Mouse (Mus musculus): Measurements from ENCODE around the gene Olfr1383. TPM values are rescaled to one million over a fixed set of nuclear protein-coding genes. Genes with fewer than 3 reads are reported as not detected.
"Not testable (repeated sequence)": the region's sequence is repeated elsewhere in the genome, so short reads cannot be mapped to it uniquely, and the experiment has no call there.

The Olfr1383 gene
- not detected in 2 replicates for polyA plus RNA-seq (2015; fragmentation: Nextera tagmentation; extraction: Ambion mirVana)

DNA sequence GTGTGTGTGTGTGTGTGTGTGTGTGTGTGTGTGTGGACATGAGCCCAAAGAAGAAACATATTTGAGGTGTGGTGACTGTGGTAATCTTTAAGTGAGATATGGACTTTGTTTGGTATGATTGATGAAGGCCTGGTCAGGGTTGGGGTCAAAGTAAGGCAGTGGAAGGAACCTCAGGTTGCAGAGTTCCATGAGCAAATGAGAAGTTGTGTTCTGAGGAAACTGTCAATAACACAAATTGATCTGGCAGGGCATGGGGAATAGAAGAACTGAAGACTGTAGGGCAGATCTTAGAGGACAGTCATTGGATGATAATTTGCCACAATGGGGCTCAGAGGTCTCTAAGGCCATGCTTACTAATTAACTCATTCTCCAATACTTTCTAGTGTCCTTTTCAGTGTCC lies at the start of gene Olfr1383:
Olfr1383 (plus strand) TSS at position 301 of the 400 bp plus-strand sequence.
- no peak for ATAC-seq
- no peak within 1 kb of the TSS for H3K4me3 ChIP-seq (replicated peaks; ENCODE audit: low read length)
- H3K9ac ChIP-seq (replicated peaks; ENCODE audit: low read depth, low read length), result no peak within 1 kb of the TSS
- H3K27me3 ChIP-seq (replicated peaks; ENCODE audit: control insufficient read depth, insufficient read depth, low read length), result no peaks in the 10 kb centered on the region
- no peaks in the 10 kb centered on the region for H3K4me1 ChIP-seq (replicated peaks; ENCODE audit: control insufficient read depth, insufficient read depth, low read length)
- no peak within 1 kb of the TSS for H3K4me2 ChIP-seq (ENCODE audit: low read length)
- no peaks in the 10 kb centered on the region for H3K9me3 ChIP-seq (ENCODE audit: control insufficient read depth, low read length)
- H3K27ac ChIP-seq (ENCODE audit: low read length), result no peak within 1 kb of the TSS
- H3K36me3 ChIP-seq (ENCODE audit: control insufficient read depth, insufficient read depth), result no peaks in the 10 kb centered on the region

GRCm38 (mm10) chr11:49485973-49486372 lies 33.5 kb upstream of the Olfr1383 start:
- Histone ChIP-seq H3K27me3 (replicated peaks; ENCODE audit: control insufficient read depth, insufficient read depth, low read length) (no peaks in the 10 kb centered on the region), H3K4me2 (ENCODE audit: low read length) (no peak overlapping the region), H3K4me3 (replicated peaks; ENCODE audit: low read length) (no peak overlapping the region), H3K36me3 (ENCODE audit: control insufficient read depth, insufficient read depth) (no peaks in the 10 kb centered on the region), H3K9me3 (ENCODE audit: control insufficient read depth, low read length) (no peaks in the 10 kb centered on the region), H3K4me1 (replicated peaks; ENCODE audit: control insufficient read depth, insufficient read depth, low read length) (no peaks in the 10 kb centered on the region), H3K9ac (replicated peaks; ENCODE audit: low read depth, low read length) (no peak overlapping the region), H3K27ac (ENCODE audit: low read length) (no peak overlapping the region)
- ATAC-seq, result no peak
- 76% methylated on average over 4 of the region's 4 CpGs for WGBS

- not testable (repeated sequence) for H3K9me3 ChIP-seq (ENCODE audit: control insufficient read depth, low read length); H3K9ac ChIP-seq (replicated peaks; ENCODE audit: low read depth, low read length); H3K27me3 ChIP-seq (replicated peaks; ENCODE audit: control insufficient read depth, insufficient read depth, low read length); H3K4me1 ChIP-seq (replicated peaks; ENCODE audit: control insufficient read depth, insufficient read depth, low read length); H3K4me2 ChIP-seq (ENCODE audit: low read length); ATAC-seq; H3K36me3 ChIP-seq (ENCODE audit: control insufficient read depth, insufficient read depth); H3K27ac ChIP-seq (ENCODE audit: low read length); H3K4me3 ChIP-seq (replicated peaks; ENCODE audit: low read length)
- 70% methylated on average over 1 of the region's 1 CpGs for WGBS
These were observed 30.7 kb upstream of the Olfr1383 start, which contains the start of gene Olfr1385 for GRCm38 (mm10) chr11:49488770-49489169. TSS of gene Olfr1385 (plus strand) at chr11:49489070.

GRCm38 (mm10) chr11:49518086-49518485 lies 1.4 kb upstream of the Olfr1383 start:
- no peaks in the 10 kb centered on the region for H3K36me3 ChIP-seq (ENCODE audit: control insufficient read depth, insufficient read depth)
- H3K27me3 ChIP-seq (replicated peaks; ENCODE audit: control insufficient read depth, insufficient read depth, low read length), result no peaks in the 10 kb centered on the region
- H3K27ac ChIP-seq (ENCODE audit: low read length), result no peak overlapping the region
- no peak overlapping the region for H3K9ac ChIP-seq (replicated peaks; ENCODE audit: low read depth, low read length)
- H3K4me2 ChIP-seq (ENCODE audit: low read length), result no peak overlapping the region
- 76% methylated on average over 5 of the region's 5 CpGs for WGBS
- no peaks in the 10 kb centered on the region for H3K9me3 ChIP-seq (ENCODE audit: control insufficient read depth, low read length)
- no peak for ATAC-seq
- H3K4me1 ChIP-seq (replicated peaks; ENCODE audit: control insufficient read depth, insufficient read depth, low read length), result no peaks in the 10 kb centered on the region
- H3K4me3 ChIP-seq (replicated peaks; ENCODE audit: low read length), result no peak overlapping the region

DNA sequence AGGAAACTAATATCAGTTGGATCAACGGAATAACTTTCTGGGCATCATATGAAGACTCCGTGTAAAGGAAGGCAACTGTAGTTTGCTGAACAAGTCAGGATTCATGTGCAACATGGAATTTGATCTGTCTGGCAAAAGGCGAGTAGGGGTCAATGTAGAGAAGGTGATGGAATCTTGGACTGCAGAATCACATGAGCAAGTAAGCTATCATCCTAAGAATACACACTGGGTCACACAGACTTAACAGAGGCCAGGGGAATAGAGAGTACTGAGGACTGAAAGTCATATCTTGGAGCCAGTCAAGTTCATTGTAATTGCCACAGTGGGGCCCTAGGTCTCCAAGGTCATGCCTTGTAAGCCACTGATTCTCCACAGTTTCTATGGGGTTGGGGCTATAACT lies 8.5 kb downstream of the Olfr1383 start, which contains the start of gene Olfr1382:
Olfr1382 (plus strand) TSS at position 301 of the 400 bp plus-strand sequence.
- H3K9me3 ChIP-seq (ENCODE audit: control insufficient read depth, low read length), result no peaks in the 10 kb centered on the region
- H3K4me2 ChIP-seq (ENCODE audit: low read length), result no peak within 1 kb of the TSS
- H3K4me3 ChIP-seq (replicated peaks; ENCODE audit: low read length), result no peak within 1 kb of the TSS
- no peaks in the 10 kb centered on the region for H3K36me3 ChIP-seq (ENCODE audit: control insufficient read depth, insufficient read depth)
- no peaks in the 10 kb centered on the region for H3K4me1 ChIP-seq (replicated peaks; ENCODE audit: control insufficient read depth, insufficient read depth, low read length)
- H3K9ac ChIP-seq (replicated peaks; ENCODE audit: low read depth, low read length), result no peak within 1 kb of the TSS
- WGBS, result 79% methylated on average over 3 of the region's 3 CpGs
- no peak for ATAC-seq
- no peak within 1 kb of the TSS for H3K27ac ChIP-seq (ENCODE audit: low read length)
- H3K27me3 ChIP-seq (replicated peaks; ENCODE audit: control insufficient read depth, insufficient read depth, low read length), result no peaks in the 10 kb centered on the region

DNA sequence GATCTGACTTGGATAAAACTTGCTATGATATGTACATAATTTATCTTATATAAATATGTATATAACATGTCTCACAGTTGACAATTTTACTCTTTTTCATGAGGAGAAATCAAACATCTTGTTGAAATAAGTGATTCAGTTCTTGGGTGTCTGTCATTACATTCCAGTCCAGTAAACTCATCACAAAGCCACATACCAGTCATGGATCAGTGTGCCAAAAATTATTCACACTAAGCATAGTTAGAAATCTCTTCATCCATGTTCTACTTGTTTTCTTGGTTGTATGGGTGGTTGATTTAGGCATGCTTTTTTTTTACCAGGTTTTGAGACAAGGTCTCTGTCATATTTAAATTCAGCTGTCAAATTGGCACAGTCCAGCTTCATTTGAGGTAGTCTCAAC lies 13.3 kb downstream of the Olfr1383 start:
- Histone ChIP-seq H3K27me3 (replicated peaks; ENCODE audit: control insufficient read depth, insufficient read depth, low read length) (no peaks in the 10 kb centered on the region), H3K9ac (replicated peaks; ENCODE audit: low read depth, low read length) (no peak overlapping the region), H3K27ac (ENCODE audit: low read length) (no peak overlapping the region), H3K9me3 (ENCODE audit: control insufficient read depth, low read length) (no peaks in the 10 kb centered on the region), H3K36me3 (ENCODE audit: control insufficient read depth, insufficient read depth) (no peaks in the 10 kb centered on the region), H3K4me3 (replicated peaks; ENCODE audit: low read length) (no peak overlapping the region), H3K4me1 (replicated peaks; ENCODE audit: control insufficient read depth, insufficient read depth, low read length) (no peaks in the 10 kb centered on the region), H3K4me2 (ENCODE audit: low read length) (no peak overlapping the region)
- no peak for ATAC-seq

- H3K4me1 ChIP-seq (replicated peaks; ENCODE audit: control insufficient read depth, insufficient read depth, low read length); H3K27ac ChIP-seq (ENCODE audit: low read length); H3K4me3 ChIP-seq (replicated peaks; ENCODE audit: low read length); H3K9me3 ChIP-seq (ENCODE audit: control insufficient read depth, low read length); H3K9ac ChIP-seq (replicated peaks; ENCODE audit: low read depth, low read length); H3K4me2 ChIP-seq (ENCODE audit: low read length); H3K27me3 ChIP-seq (replicated peaks; ENCODE audit: control insufficient read depth, insufficient read depth, low read length); H3K36me3 ChIP-seq (ENCODE audit: control insufficient read depth, insufficient read depth); ATAC-seq: not testable (repeated sequence)
- WGBS, result 90% methylated on average over 2 of the region's 2 CpGs
These were observed 17.2 kb downstream of the Olfr1383 start for GRCm38 (mm10) chr11:49536631-49537030.

- not testable (repeated sequence) for ATAC-seq; H3K4me2 ChIP-seq (ENCODE audit: low read length); H3K4me3 ChIP-seq (replicated peaks; ENCODE audit: low read length); H3K27me3 ChIP-seq (replicated peaks; ENCODE audit: control insufficient read depth, insufficient read depth, low read length); H3K9me3 ChIP-seq (ENCODE audit: control insufficient read depth, low read length); H3K36me3 ChIP-seq (ENCODE audit: control insufficient read depth, insufficient read depth); H3K4me1 ChIP-seq (replicated peaks; ENCODE audit: control insufficient read depth, insufficient read depth, low read length); H3K9ac ChIP-seq (replicated peaks; ENCODE audit: low read depth, low read length); H3K27ac ChIP-seq (ENCODE audit: low read length)
- 58% methylated on average over 3 of the region's 3 CpGs for WGBS
These were observed 23.7 kb downstream of the Olfr1383 start, which contains the start of gene Olfr1381 for GRCm38 (mm10) chr11:49543149-49543548. TSS of gene Olfr1381 (plus strand) at chr11:49543449.

GRCm38 (mm10) chr11:49554033-49554432 lies 34.6 kb downstream of the Olfr1383 start:
- H3K4me1 ChIP-seq (replicated peaks; ENCODE audit: control insufficient read depth, insufficient read depth, low read length); H3K27me3 ChIP-seq (replicated peaks; ENCODE audit: control insufficient read depth, insufficient read depth, low read length); H3K9me3 ChIP-seq (ENCODE audit: control insufficient read depth, low read length); H3K27ac ChIP-seq (ENCODE audit: low read length); H3K9ac ChIP-seq (replicated peaks; ENCODE audit: low read depth, low read length); H3K4me2 ChIP-seq (ENCODE audit: low read length); ATAC-seq; H3K4me3 ChIP-seq (replicated peaks; ENCODE audit: low read length); H3K36me3 ChIP-seq (ENCODE audit: control insufficient read depth, insufficient read depth): not testable (repeated sequence)
- 84% methylated on average over 3 of the region's 3 CpGs for WGBS

DNA sequence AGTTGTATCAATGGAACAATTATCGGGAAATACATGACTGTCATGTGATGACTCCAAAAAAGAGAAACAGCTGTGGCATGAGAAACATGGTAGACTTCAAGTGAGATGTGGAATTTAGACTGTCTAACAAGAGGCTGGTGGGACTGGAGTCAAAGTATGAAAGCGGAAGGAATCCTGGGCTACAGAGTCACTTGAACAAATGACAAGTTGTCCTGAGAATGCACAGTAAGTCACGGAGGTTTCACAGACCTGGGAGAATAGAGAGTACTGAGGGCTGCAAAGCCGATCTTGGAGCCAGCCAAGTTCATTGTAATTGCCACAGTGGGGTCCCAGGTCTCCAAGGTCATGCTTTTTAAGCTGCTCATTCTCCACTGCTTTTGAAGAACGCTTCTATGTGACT lies 37.1 kb downstream of the Olfr1383 start, which contains the start of gene Olfr1380:
Olfr1380 (plus strand) TSS at position 301 of the 400 bp plus-strand sequence.
- not testable (repeated sequence) for H3K9ac ChIP-seq (replicated peaks; ENCODE audit: low read depth, low read length); H3K27me3 ChIP-seq (replicated peaks; ENCODE audit: control insufficient read depth, insufficient read depth, low read length); H3K4me2 ChIP-seq (ENCODE audit: low read length); H3K9me3 ChIP-seq (ENCODE audit: control insufficient read depth, low read length); H3K36me3 ChIP-seq (ENCODE audit: control insufficient read depth, insufficient read depth); H3K4me1 ChIP-seq (replicated peaks; ENCODE audit: control insufficient read depth, insufficient read depth, low read length); ATAC-seq; H3K27ac ChIP-seq (ENCODE audit: low read length); H3K4me3 ChIP-seq (replicated peaks; ENCODE audit: low read length)
- WGBS, result 63% methylated on average over 5 of the region's 5 CpGs
